Mouse (Mus musculus) CH12.LX (cell line): ENCODE measurements around the gene Slc16a5. TPM values are rescaled to one million over a fixed set of nuclear protein-coding genes. Genes with fewer than 3 reads are reported as not detected.
"Not testable (repeated sequence)": the region's sequence is repeated elsewhere in the genome, so short reads cannot be mapped to it uniquely, and the experiment has no call there.

Source experiments
- DNase-seq: peaks from one replicate; pipeline ENCODE4 v3.0.0-alpha.2; 2013; ENCODE audit errors: extremely low read depth
- H3K27ac ChIP-seq: 2 replicates; pipeline ENCODE4 v1.5.1; 2012; ENCODE audit warnings: low read depth, mild to moderate bottlenecking, control low read depth, moderate library complexity; ENCODE audit not compliant: insufficient read depth
- H3K27me3 ChIP-seq: replicated peaks from 2 replicates; pipeline ENCODE3; 2012; ENCODE audit warnings: inconsistent platforms
- H3K36me3 ChIP-seq, 2 experiments: replicated peaks in 1 of 2; 2 replicates each; pipeline versions ENCODE3 to v1.6.1; 2012; ENCODE audit warnings: inconsistent platforms in 1 of 2, low read length in 1 of 2, mild to moderate bottlenecking in 1 of 2, mixed read lengths in 1 of 2, moderate library complexity in 1 of 2; ENCODE audit not compliant: control insufficient read depth in 1 of 2, insufficient read depth in 1 of 2
- H3K4me1 ChIP-seq, 2 experiments: 2 replicates each; pipeline ENCODE4 v1.6.1; 2012; ENCODE audit warnings: inconsistent platforms in 1 of 2, moderate library complexity in 1 of 2; ENCODE audit not compliant: insufficient read depth in 2 of 2, control insufficient read depth in 1 of 2
- H3K4me2 ChIP-seq: 2 replicates; pipeline ENCODE4 v1.6.1; 2012; ENCODE audit warnings: low read depth, mild to moderate bottlenecking, control low read depth; ENCODE audit not compliant: poor library complexity, insufficient read depth, severe bottlenecking
- H3K4me3 ChIP-seq, 3 experiments: fragments of 150-350 bp in 1 of 3; sonication (generic) in 1 of 3; replicated peaks in 1 of 3; 2 replicates each; pipeline versions ENCODE3 to v1.5.1; 2011 to 2012; ENCODE audit warnings: low read depth in 2 of 3, low read length in 2 of 3, mild to moderate bottlenecking in 2 of 3, moderate library complexity in 2 of 3, control low read depth in 1 of 3, improper control_type of control experiment in 1 of 3, inconsistent platforms in 1 of 3, mixed read lengths in 1 of 3; ENCODE audit not compliant: poor library complexity in 1 of 3
- H3K79me2 ChIP-seq: replicated peaks from 2 replicates; pipeline ENCODE4 v1.6.1; 2012; ENCODE audit warnings: mild to moderate bottlenecking, moderate library complexity; ENCODE audit not compliant: control insufficient read depth, poor library complexity, insufficient read depth, severe bottlenecking; ENCODE audit errors: extremely low read depth
- H3K9ac ChIP-seq: 2 replicates; pipeline ENCODE4 v1.6.1; 2012; ENCODE audit warnings: low read depth, mild to moderate bottlenecking, control low read depth, moderate library complexity; ENCODE audit not compliant: insufficient read depth
- H3K9me3 ChIP-seq: replicated peaks from 2 replicates; pipeline ENCODE3; 2012; ENCODE audit warnings: low read length, inconsistent platforms, mixed read lengths
- CHD1 ChIP-seq: IDR thresholded peaks from 2 replicates; pipeline ENCODE4 v1.6.1; 2012; ENCODE audit warnings: low read depth, low read length, improper control_type of control experiment, inconsistent platforms
- E2F4 ChIP-seq: IDR thresholded peaks from 2 replicates; pipeline ENCODE4 v1.6.1; 2011; ENCODE audit warnings: low read depth, low read length, improper control_type of control experiment; ENCODE audit not compliant: insufficient replicate concordance
- ELF1 ChIP-seq: IDR thresholded peaks from 2 replicates; pipeline ENCODE4 v1.6.1; 2014; ENCODE audit warnings: low read depth, mild to moderate bottlenecking, inconsistent platforms, low read length, improper control_type of control experiment
- HCFC1 ChIP-seq: IDR thresholded peaks from 2 replicates; pipeline ENCODE4 v1.6.1; 2012; ENCODE audit warnings: low read depth, mild to moderate bottlenecking, inconsistent platforms, low read length, improper control_type of control experiment
- NELFE ChIP-seq: IDR thresholded peaks from 2 replicates; pipeline ENCODE4 v1.6.1; 2011; ENCODE audit warnings: low read depth, low read length, improper control_type of control experiment
- NRF1 ChIP-seq: IDR thresholded peaks from 2 replicates; pipeline ENCODE4 v1.6.1; 2014; ENCODE audit warnings: low read depth, mild to moderate bottlenecking, inconsistent platforms, low read length, improper control_type of control experiment, moderate library complexity
- POLR2A ChIP-seq: IDR thresholded peaks from 2 replicates; pipeline ENCODE4 v1.6.1; 2011; ENCODE audit warnings: low read depth, mild to moderate bottlenecking, improper control_type of control experiment, low read length
- RAD21 ChIP-seq: IDR thresholded peaks from 2 replicates; pipeline ENCODE4 v1.6.1; 2011; ENCODE audit warnings: low read depth, mild to moderate bottlenecking, low read length, improper control_type of control experiment, moderate library complexity
- SIN3A ChIP-seq: IDR thresholded peaks from 2 replicates; pipeline ENCODE4 v1.6.1; 2012; ENCODE audit warnings: low read length, improper control_type of control experiment, inconsistent platforms
- TBP ChIP-seq: conservative IDR thresholded peaks from 2 replicates; pipeline ENCODE4 v1.6.1; 2011; ENCODE audit warnings: low read depth, low read length, improper control_type of control experiment
- TCF12 ChIP-seq: IDR thresholded peaks from 2 replicates; pipeline ENCODE4 v1.6.1; 2014; ENCODE audit warnings: low read depth, mild to moderate bottlenecking, inconsistent platforms, low read length, improper control_type of control experiment
- dilution Hi-C: fragments of 300-500 bp; cut with MboI; formaldehyde crosslinking; loops from 2 replicates; pipeline ENCODE4 v1.14.3; 2020; ENCODE audit warnings: low sequenced_read_pairs; ENCODE audit not compliant: extremely low pct_unique_long_range_greater_than_20kb, extremely low pct_ligation_motif_present
- in situ Hi-C: fragments of 300-500 bp; cut with MboI; formaldehyde crosslinking; loops from 3 replicates; pipeline ENCODE4 v1.14.3; 2019; ENCODE audit warnings: low sequenced_read_pairs, low pct_ligation_motif_present, low pct_unique_long_range_greater_than_20kb, mixed read lengths
- polyA plus RNA-seq: library from polyadenylated mRNA; unstranded; fragments of >175 nt; gene quantifications from 2 replicates; pipeline ENCODE4 v1.2.1, GENCODE M21; 2012; ENCODE audit warnings: low read depth; ENCODE audit not compliant: insufficient read length
- total RNA-seq, 2 experiments: library from RNA; depleted of rRNA; stranded (reverse); fragments of 300-350 nt in 1 of 2; fragments of >200 nt in 1 of 2; gene quantifications; 2 replicates each; pipeline ENCODE4 v1.2.3; 2012 to 2014

Gene Slc16a5
- total and polyA plus RNA-seq, 3 experiments: 0.51 to 0.71 TPM; not detected in 1

- Histone ChIP-seq H3K4me1 (peaks cover 10 to 53% of the 10 kb centered on the region in 2 experiments), H3K9me3 (no peaks in the 10 kb centered on the region), H3K27me3 (no peaks in the 10 kb centered on the region), H3K79me2 (peaks cover 32% of the 10 kb centered on the region), H3K36me3 (peaks cover 10 to 20% of the 10 kb centered on the region in 2 experiments), H3K9ac (peak overlapping the region; percentile 68), H3K4me3 (peak overlapping the region; percentile 80 to 93 (median 84)), H3K27ac (peak overlapping the region; percentile 26), H3K4me2 (peak overlapping the region; percentile 91)
- in situ Hi-C loops: loop anchor here (10.0 kb wide), 2 partner anchors 61 to 261 kb away; partner anchors contain the start of gene Atp5h
- TF ChIP-seq SIN3A (peak; percentile 57), TBP (no peak), RAD21 (no peak), E2F4 (no peak)
- DNase-seq: peak; percentile 22
- dilution Hi-C loops: no loop called here
Observed at GRCm38 (mm10) chr11:115475758-115476237, 13.5 kb downstream of the Slc16a5 start.

- peak overlapping the region; percentile 80 to 93 (median 84) for H3K4me3 ChIP-seq
- in situ Hi-C loops: loop anchor here (10.0 kb wide), 2 partner anchors 62 to 262 kb away; partner anchors contain the start of gene Atp5h
- H3K27me3 ChIP-seq, dilution Hi-C loops, H3K9me3 ChIP-seq: not testable (repeated sequence)
- peak; percentile 25; the same call in 1 of the 2 replicates for TF ChIP-seq ELF1
- TF ChIP-seq CHD1: 0 out of 2 replicates have a peak, but pooled peaks have one; percentile 22
- TF ChIP-seq TBP: peak; percentile 81; the same call in 1 of the 2 replicates
- H3K9ac ChIP-seq: peak overlapping the region; percentile 68
- H3K27ac ChIP-seq: peak overlapping the region; percentile 93
- peaks cover 13 to 26% of the 10 kb centered on the region in 2 experiments for H3K36me3 ChIP-seq
- peak; percentile 27 for DNase-seq
- H3K4me2 ChIP-seq: peak overlapping the region; percentile 91
- H3K4me1 ChIP-seq: peaks cover 10 to 53% of the 10 kb centered on the region in 2 experiments
- H3K79me2 ChIP-seq: peaks cover 32% of the 10 kb centered on the region
Observed at GRCm38 (mm10) chr11:115476630-115477029, 14.4 kb downstream of the Slc16a5 start.

GRCm38 (mm10) chr11:115477388-115477787 lies 15.1 kb downstream of the Slc16a5 start:
- H3K4me3 ChIP-seq: peak overlapping the region; percentile 80 to 93 (median 84)
- dilution Hi-C loops, H3K27me3 ChIP-seq, H3K9me3 ChIP-seq: not testable (repeated sequence)
- H3K4me1 ChIP-seq: peaks cover 6 to 46% of the 10 kb centered on the region in 2 experiments
- peaks cover 32% of the 10 kb centered on the region for H3K79me2 ChIP-seq
- DNase-seq: peak; percentile 74
- TF ChIP-seq CHD1 (0 out of 2 replicates have a peak, but pooled peaks have one; percentile 23), SIN3A (peak; percentile 67), HCFC1 (peak; percentile 57), ELF1 (peak; percentile 50; the same call in 1 of the 2 replicates), TCF12 (peak; percentile 52; the same call in 1 of the 2 replicates), TBP (peak; percentile 78), NRF1 (peak; percentile 43; the same call in 1 of the 2 replicates), NELFE (peak; percentile 70), POLR2A (peak; percentile 63)
- in situ Hi-C loops: loop anchor here (10.0 kb wide), 2 partner anchors 63 to 263 kb away; partner anchors contain the start of gene Atp5h
- peak overlapping the region; percentile 91 for H3K4me2 ChIP-seq
- peaks cover 13 to 32% of the 10 kb centered on the region in 2 experiments for H3K36me3 ChIP-seq
- peak overlapping the region; percentile 68 for H3K9ac ChIP-seq
- peak overlapping the region; percentile 93 for H3K27ac ChIP-seq
